Mouse (Mus musculus) kidney, adult 2 months (tissue): ENCODE data around the gene Ldhd. TPM values are rescaled to one million over a fixed set of nuclear protein-coding genes. Genes with fewer than 3 reads are reported as not detected.

Experiments
- DNase-seq: peaks from one replicate; pipeline ENCODE4 v3.0.0; 2021
- H3K27ac ChIP-seq: fragments of 200-500 bp; 2 replicates; pipeline ENCODE4 v1.5.1; 2012; ENCODE audit warnings: low read depth, low read length, control low read depth, inconsistent platforms; ENCODE audit not compliant: insufficient read depth
- H3K27me3 ChIP-seq: fragments of 200-500 bp; replicated peaks from 2 replicates; pipeline ENCODE4 v1.6.1; 2012; ENCODE audit warnings: mild to moderate bottlenecking, moderate library complexity, low read length, inconsistent platforms; ENCODE audit not compliant: control insufficient read depth, insufficient read depth
- H3K36me3 ChIP-seq: fragments of 200-500 bp; 2 replicates; pipeline ENCODE4 v1.6.1; 2012; ENCODE audit warnings: mild to moderate bottlenecking, moderate library complexity, low read length, inconsistent platforms; ENCODE audit not compliant: control insufficient read depth, insufficient read depth
- H3K4me1 ChIP-seq: fragments of 200-500 bp; 2 replicates; pipeline ENCODE4 v1.6.1; 2011; ENCODE audit warnings: low read length; ENCODE audit not compliant: control insufficient read depth, insufficient read depth
- H3K4me3 ChIP-seq: fragments of 200-500 bp; 2 replicates; pipeline ENCODE4 v1.5.1; 2011; ENCODE audit warnings: mild to moderate bottlenecking, low read depth, low read length, control low read depth; ENCODE audit not compliant: insufficient read depth
- CTCF ChIP-seq: fragments of 200-500 bp; conservative IDR thresholded peaks from 2 replicates; pipeline ENCODE4 v1.5.1; 2011; ENCODE audit warnings: low read depth, mild to moderate bottlenecking, control low read depth, low read length, moderate library complexity, mixed read lengths; ENCODE audit not compliant: insufficient read depth, insufficient read length
- POLR2A ChIP-seq: fragments of 200-500 bp; IDR thresholded peaks from one replicate; pipeline ENCODE4 v1.6.1; 2011; ENCODE audit warnings: low read depth, low read length, control low read depth
- WGBS: fragments of 180-500 bp; shearing (Covaris S2); methylation state at CpG from one replicate; pipeline ENCODE4 v1.1.7; 2018; 5-methylcytosine and 5-hydroxymethylcytosine counted together
- polyA plus RNA-seq: library from polyadenylated mRNA; depleted of rRNA; stranded (reverse); fragments of >200 nt; gene quantifications from 2 replicates; pipeline ENCODE4 v1.2.3, GENCODE M21; 2012; rRNA removed

Gene Ldhd
- polyA plus RNA-seq, 1 experiment, result 336 TPM

- 80% methylated on average over 3 of the region's 3 CpGs for WGBS
- Histone ChIP-seq H3K36me3 (no peaks in the 10 kb centered on the region), H3K27me3 (no peaks in the 10 kb centered on the region), H3K4me1 (no peaks in the 10 kb centered on the region; the same call in 1 of the 2 replicates), H3K4me3 (no peak overlapping the region), H3K27ac (no peak overlapping the region)
- no peak for TF ChIP-seq POLR2A
- DNase-seq, result no peak
Measured at GRCm38 (mm10) chr8:111580306-111580705, 49.9 kb downstream of the Ldhd start.

- H3K27ac ChIP-seq, result no peak overlapping the region
- TF ChIP-seq POLR2A (no peak), CTCF (no peak)
- no peak overlapping the region for H3K4me3 ChIP-seq
- WGBS, result 93% methylated on average over 1 of the region's 1 CpGs
- H3K4me1 ChIP-seq, result no peaks in the 10 kb centered on the region; the same call in 1 of the 2 replicates
- no peaks in the 10 kb centered on the region for H3K27me3 ChIP-seq
- H3K36me3 ChIP-seq, result no peaks in the 10 kb centered on the region
- DNase-seq, result no peak
Measured at GRCm38 (mm10) chr8:111579318-111579717, 50.9 kb downstream of the Ldhd start.

- Histone ChIP-seq H3K36me3 (no peaks in the 10 kb centered on the region), H3K27ac (no peak overlapping the region), H3K4me1 (no peaks in the 10 kb centered on the region; the same call in 1 of the 2 replicates), H3K4me3 (no peak overlapping the region), H3K27me3 (no peaks in the 10 kb centered on the region)
- no peak for TF ChIP-seq POLR2A
- TF ChIP-seq CTCF, result no peak
- WGBS, result 81% methylated on average over 9 of the region's 9 CpGs
- DNase-seq, result no peak
Measured at GRCm38 (mm10) chr8:111577880-111578533, 52.2 kb downstream of the Ldhd start.

- DNase-seq, result no peak
- Histone ChIP-seq H3K27me3 (no peaks in the 10 kb centered on the region), H3K4me1 (peaks cover 10% of the 10 kb centered on the region; the same call in 1 of the 2 replicates), H3K36me3 (no peaks in the 10 kb centered on the region), H3K27ac (no peak overlapping the region), H3K4me3 (no peak overlapping the region)
- TF ChIP-seq POLR2A, result no peak
- no peak for TF ChIP-seq CTCF
Measured at GRCm38 (mm10) chr8:111576501-111576900, 53.7 kb downstream of the Ldhd start.

DNA sequence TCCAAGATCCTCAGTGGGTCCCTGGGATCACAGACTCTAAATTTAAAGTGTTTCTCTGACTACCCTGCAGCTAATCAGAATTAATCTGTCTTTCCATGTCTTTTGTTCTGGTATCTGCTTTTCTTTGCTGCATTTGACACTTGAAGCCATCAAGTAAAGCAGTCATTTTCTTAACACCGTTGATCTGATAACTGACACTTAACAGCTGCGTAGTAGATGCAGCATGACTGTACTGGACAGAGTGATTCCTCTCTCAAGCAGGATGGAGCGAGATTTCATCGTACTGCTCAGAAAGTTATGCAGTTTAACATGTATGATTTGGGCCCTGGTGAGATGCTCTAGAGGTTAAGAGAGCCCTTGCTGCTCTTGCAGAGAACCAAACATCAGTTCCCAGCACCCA is 54.7 kb downstream of the Ldhd start:
- TF ChIP-seq CTCF (no peak), POLR2A (no peak)
- WGBS, result 91% methylated on average over 4 of the region's 4 CpGs

DNA sequence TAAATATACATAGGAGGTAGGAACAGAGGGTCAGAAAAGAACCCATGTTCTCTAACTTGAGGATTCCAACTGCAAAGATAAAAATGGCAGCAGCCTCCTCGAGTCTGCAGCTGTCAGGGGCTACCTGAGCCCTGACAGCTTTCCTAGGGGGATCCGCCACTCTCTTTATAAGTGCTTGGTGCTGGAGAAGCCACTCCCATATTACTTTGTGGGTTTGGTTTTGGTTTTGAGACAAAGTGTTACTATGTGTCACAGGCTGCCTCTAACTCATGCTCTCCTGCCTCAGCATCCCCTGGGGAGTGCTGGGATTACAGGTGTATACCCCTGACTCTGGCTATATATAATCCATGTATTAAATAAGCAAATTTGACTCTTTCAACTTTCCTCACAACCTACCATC is 56.2 kb downstream of the Ldhd start:
- H3K36me3 ChIP-seq, result no peaks in the 10 kb centered on the region
- H3K4me1 ChIP-seq, result peaks cover 13% of the 10 kb centered on the region; the same call in 1 of the 2 replicates
- no peak for DNase-seq
- TF ChIP-seq CTCF, result no peak
- TF ChIP-seq POLR2A, result no peak
- no peak overlapping the region for H3K4me3 ChIP-seq
- H3K27ac ChIP-seq, result no peak overlapping the region
- no peaks in the 10 kb centered on the region for H3K27me3 ChIP-seq
- 84% methylated on average over 2 of the region's 2 CpGs for WGBS

More for the DNA sequence above, 54.7 kb downstream of the Ldhd start:
- no peaks in the 10 kb centered on the region for H3K27me3 ChIP-seq
- H3K4me1 ChIP-seq, result peaks cover 10% of the 10 kb centered on the region; the same call in 1 of the 2 replicates
- H3K27ac ChIP-seq, result no peak overlapping the region
- H3K4me3 ChIP-seq, result no peak overlapping the region
- H3K36me3 ChIP-seq, result no peaks in the 10 kb centered on the region
- no peak for DNase-seq

Other genes with a start within 250 kb of the Ldhd start
- 15.3 and 21.0 TPM in 2 replicates for gene Fa2h, start 236.6 kb downstream of the Ldhd start, polyA plus RNA-seq
- 6.9 and 7.4 TPM in 2 replicates for gene Wdr59, start 108.3 kb downstream of the Ldhd start, polyA plus RNA-seq
- gene Znrf1, start 94.3 kb downstream of the Ldhd start, polyA plus RNA-seq, result 38.5 and 39.7 TPM in 2 replicates
- 6.6 and 7.5 TPM in 2 replicates for gene Zfp1, start 13.0 kb upstream of the Ldhd start, polyA plus RNA-seq
- 0.17 and 0.29 TPM in 2 replicates for gene Ctrb1, start 60.6 kb upstream of the Ldhd start, polyA plus RNA-seq
- 115 and 137 TPM in 2 replicates for gene Bcar1, start 113.4 kb upstream of the Ldhd start, polyA plus RNA-seq
- 7.2 and 12.5 TPM in 2 replicates for gene Cfdp1, start 223.9 kb upstream of the Ldhd start, polyA plus RNA-seq
- 6.0 and 6.9 TPM in 2 replicates for gene Tmem170, start 246.4 kb upstream of the Ldhd start, polyA plus RNA-seq